Mouse (Mus musculus) thymus, adult 2 months (tissue): ENCODE measurements around the gene Prep. TPM values are rescaled to one million over a fixed set of nuclear protein-coding genes. Genes with fewer than 3 reads are reported as not detected.
"Not testable (repeated sequence)": the region's sequence is repeated elsewhere in the genome, so short reads cannot be mapped to it uniquely, and the experiment has no call there.

ENCODE experiments used
- DNase-seq: peaks from one replicate; pipeline ENCODE4 v3.0.0; 2021
- H3K27ac ChIP-seq: fragments of 200-500 bp; 2 replicates; pipeline ENCODE4 v1.5.1; 2012; ENCODE audit warnings: low read length, control low read depth; ENCODE audit not compliant: control insufficient read depth, insufficient read depth
- H3K27me3 ChIP-seq: fragments of 200-500 bp; 2 replicates; pipeline ENCODE4 v1.6.1; 2012; ENCODE audit warnings: mild to moderate bottlenecking, low read length, moderate library complexity, mixed read lengths; ENCODE audit not compliant: control insufficient read depth, insufficient read depth
- H3K36me3 ChIP-seq: fragments of 200-500 bp; 2 replicates; pipeline ENCODE4 v1.6.1; 2012; ENCODE audit warnings: mild to moderate bottlenecking, low read length, moderate library complexity; ENCODE audit not compliant: control insufficient read depth, insufficient read depth
- H3K4me1 ChIP-seq: fragments of 200-500 bp; replicated peaks from 2 replicates; pipeline ENCODE4 v1.6.1; 2012; ENCODE audit warnings: low read length; ENCODE audit not compliant: control insufficient read depth, insufficient read depth
- H3K4me3 ChIP-seq: fragments of 200-500 bp; 2 replicates; pipeline ENCODE4 v1.5.1; 2012; ENCODE audit warnings: mild to moderate bottlenecking, low read length, control low read depth, moderate library complexity; ENCODE audit not compliant: control insufficient read depth, insufficient read depth
- CTCF ChIP-seq: fragments of 200-500 bp; IDR thresholded peaks from 2 replicates; pipeline ENCODE4 v1.5.1; 2012; ENCODE audit warnings: mild to moderate bottlenecking, control low read depth, low read length, moderate library complexity, borderline replicate concordance; ENCODE audit not compliant: control insufficient read depth, poor library complexity, insufficient read depth; ENCODE audit errors: extremely low read depth
- POLR2A ChIP-seq: fragments of 200-500 bp; IDR thresholded peaks from 2 replicates; pipeline ENCODE4 v1.6.1; 2012; ENCODE audit warnings: mild to moderate bottlenecking, low read length, control low read depth, moderate library complexity; ENCODE audit not compliant: control insufficient read depth, poor library complexity, insufficient read depth; ENCODE audit errors: extremely low read depth
- WGBS: fragments of 180-500 bp; shearing (Covaris S2); methylation state at CpG from one replicate; pipeline ENCODE4 v1.1.7; 2018; 5-methylcytosine and 5-hydroxymethylcytosine counted together
- polyA plus RNA-seq: library from polyadenylated mRNA; depleted of rRNA; stranded (reverse); fragments of >200 nt; gene quantifications from 2 replicates; pipeline ENCODE4 v1.2.3, GENCODE M21; 2012

Gene Prep
- polyA plus RNA-seq, 1 experiment = 28.1 TPM

- H3K4me3 ChIP-seq = no peak overlapping the region
- no peaks in the 10 kb centered on the region for H3K27me3 ChIP-seq
- WGBS = 96% methylated on average over 14 of the region's 14 CpGs
- no peak overlapping the region for H3K27ac ChIP-seq
- peaks cover 91% of the 10 kb centered on the region for H3K36me3 ChIP-seq
- TF ChIP-seq POLR2A (no peak), CTCF (no peak)
- no peak for DNase-seq
- no peaks in the 10 kb centered on the region for H3K4me1 ChIP-seq
Observed at GRCm38 (mm10) chr10:45154557-45155060, 87.6 kb downstream of the Prep start.

GRCm38 (mm10) chr10:45165851-45166250 is 98.8 kb downstream of the Prep start:
- Histone ChIP-seq H3K27ac (no peak overlapping the region), H3K36me3 (no peaks in the 10 kb centered on the region), H3K27me3 (no peaks in the 10 kb centered on the region), H3K4me1 (no peaks in the 10 kb centered on the region), H3K4me3 (no peak overlapping the region)
- 93% methylated on average over 8 of the region's 8 CpGs for WGBS
- DNase-seq = no peak
- TF ChIP-seq POLR2A (no peak), CTCF (no peak)

GRCm38 (mm10) chr10:45173927-45174326 is 106.9 kb downstream of the Prep start:
- WGBS = 87% methylated on average over 8 of the region's 8 CpGs
- no peaks in the 10 kb centered on the region for H3K36me3 ChIP-seq

GRCm38 (mm10) chr10:45174345-45174744 is 107.3 kb downstream of the Prep start:
- no peaks in the 10 kb centered on the region for H3K27me3 ChIP-seq
- no peak overlapping the region for H3K27ac ChIP-seq
- no peak for TF ChIP-seq CTCF
- no peak for TF ChIP-seq POLR2A
- 91% methylated on average over 3 of the region's 3 CpGs for WGBS
- no peaks in the 10 kb centered on the region for H3K4me1 ChIP-seq
- no peak overlapping the region for H3K4me3 ChIP-seq
- H3K36me3 ChIP-seq = no peaks in the 10 kb centered on the region
- no peak for DNase-seq

More at GRCm38 (mm10) chr10:45173927-45174326, 106.9 kb downstream of the Prep start:
- no peaks in the 10 kb centered on the region for H3K27me3 ChIP-seq
- H3K27ac ChIP-seq = no peak overlapping the region
- no peak for DNase-seq
- TF ChIP-seq POLR2A (no peak), CTCF (no peak)
- no peaks in the 10 kb centered on the region for H3K4me1 ChIP-seq
- H3K4me3 ChIP-seq = no peak overlapping the region

- not testable (repeated sequence) for H3K4me1 ChIP-seq, H3K27me3 ChIP-seq, H3K36me3 ChIP-seq, H3K27ac ChIP-seq, H3K4me3 ChIP-seq, DNase-seq
- 92% methylated on average over 2 of the region's 5 CpGs for WGBS
Observed at GRCm38 (mm10) chr10:45177798-45178197, 110.8 kb downstream of the Prep start, which contains the start of gene Popdc3. Gene Popdc3 (plus strand): TSS chr10:45178098.

- Histone ChIP-seq H3K36me3 (no peaks in the 10 kb centered on the region), H3K27ac (no peak overlapping the region), H3K27me3 (no peaks in the 10 kb centered on the region), H3K4me1 (no peaks in the 10 kb centered on the region), H3K4me3 (no peak overlapping the region)
- TF ChIP-seq CTCF (no peak), POLR2A (no peak)
- 97% methylated on average over 4 of the region's 4 CpGs for WGBS
- no peak for DNase-seq
Observed at GRCm38 (mm10) chr10:45180677-45181326, 113.8 kb downstream of the Prep start.

GRCm38 (mm10) chr10:45181344-45181743 is 114.3 kb downstream of the Prep start:
- Histone ChIP-seq H3K4me3 (no peak overlapping the region), H3K27ac (no peak overlapping the region), H3K36me3 (no peaks in the 10 kb centered on the region), H3K27me3 (no peaks in the 10 kb centered on the region), H3K4me1 (no peaks in the 10 kb centered on the region)
- no peak for DNase-seq
- TF ChIP-seq CTCF (no peak), POLR2A (no peak)
- 91% methylated on average over 3 of the region's 3 CpGs for whole genome bisulfite sequencing
